In genomic region chr2:127363696-127364095, GRCm38 (mm10) we compare ENCODE assay signal across 8 mouse cellular contexts. TPM values are rescaled to one million over a fixed set of nuclear protein-coding genes. Genes with fewer than 3 reads are reported as not detected.
DNase-seq lines count a peak whose midpoint lies in the region; ATAC-seq and TF ChIP-seq lines count a peak whose summit lies in the region.

No protein-coding gene starts in this region.

- WGBS in intestine, embryonic 14.5 days: 2% methylated on average over 20 of the region's 20 CpGs
- 5% methylated on average over 20 of the region's 20 CpGs for WGBS in liver, embryonic 14.5 days (ENCODE audit: insufficient replicate concordance)

- H3K4me1 ChIP-seq in ES-Bruce4 (ENCODE audit: control insufficient read depth, insufficient read depth, low read length): no peaks in the 10 kb centered on the region
- no peaks in the 10 kb centered on the region for H3K4me1 ChIP-seq in intestine, embryonic 14.5 days (replicated peaks; ENCODE audit: control insufficient read depth, insufficient read depth, low read length)
- peaks cover 18 to 33% of the 10 kb centered on the region in 2 experiments for H3K4me1 ChIP-seq in liver, embryonic 14.5 days (replicated peaks; ENCODE audit: control insufficient read depth in 2 of 2, insufficient read depth in 2 of 2, low read length in 1 of 2)

- H3K27ac ChIP-seq in ES-Bruce4 (ENCODE audit: insufficient read depth, low read length): no peak overlapping the region
- no peak overlapping the region for H3K27ac ChIP-seq in intestine, embryonic 14.5 days (ENCODE audit: low read depth)
- H3K27ac ChIP-seq in liver, embryonic 14.5 days: no peak overlapping the region

- H3K27me3 ChIP-seq in ES-Bruce4 (ENCODE audit: control insufficient read depth, insufficient read depth, low read length, poor library complexity, severe bottlenecking): peaks cover 8% of the 10 kb centered on the region
- H3K27me3 ChIP-seq in intestine, embryonic 14.5 days (replicated peaks; ENCODE audit: control insufficient read depth, insufficient read depth, low read length): peaks cover 73% of the 10 kb centered on the region
- H3K27me3 ChIP-seq in liver, embryonic 14.5 days (ENCODE audit: control insufficient read depth, insufficient read depth, low read length): peaks cover 49% of the 10 kb centered on the region

- H3K9me3 ChIP-seq in ES-Bruce4 (replicated peaks; ENCODE audit: control insufficient read depth, insufficient read depth, low read length, poor library complexity, severe bottlenecking): no peaks in the 10 kb centered on the region
- H3K9me3 ChIP-seq in intestine, embryonic 14.5 days (ENCODE audit: control insufficient read depth, low read length): no peaks in the 10 kb centered on the region
- H3K9me3 ChIP-seq in liver, embryonic 14.5 days (ENCODE audit: control insufficient read depth, low read length): no peaks in the 10 kb centered on the region

- no peak for TF ChIP-seq CTCF in ES-Bruce4 (IDR thresholded peaks at IDR 0.05; ENCODE audit: low read depth, low read length)
- no peak; the same call in 1 of the 2 replicates for TF ChIP-seq CTCF in liver, embryonic 14.5 days (IDR thresholded peaks at IDR 0.05; ENCODE audit: low read depth)

- H3K4me2 ChIP-seq in intestine, embryonic 14.5 days (ENCODE audit: low read length): peak overlapping the region; percentile 62
- peak overlapping the region; percentile 79 for H3K4me2 ChIP-seq in liver, embryonic 14.5 days (ENCODE audit: low read depth)

- TF ChIP-seq POLR2A in ES-Bruce4 (IDR thresholded peaks at IDR 0.05; ENCODE audit: insufficient read depth, low read length): no peak

- H3K36me3 ChIP-seq in ES-Bruce4 (ENCODE audit: control insufficient read depth, insufficient read depth, low read length, poor library complexity, severe bottlenecking): no peaks in the 10 kb centered on the region
- no peaks in the 10 kb centered on the region for H3K36me3 ChIP-seq in intestine, embryonic 14.5 days (ENCODE audit: control insufficient read depth, insufficient read depth, low read length)
- H3K36me3 ChIP-seq in liver, embryonic 14.5 days (replicated peaks; ENCODE audit: control insufficient read depth, insufficient read depth, low read depth): peaks cover 20% of the 10 kb centered on the region

- peak; percentile 26 for DNase-seq in ZHBTc4 (ENCODE audit: low read depth, low spot score)
- peak; percentile 68 for DNase-seq in intestine, embryonic 14.5 days (ENCODE audit: low spot score)
- no peak for DNase-seq in liver, embryonic 14.5 days (ENCODE audit: low read depth in 3 of 3, low spot score in 3 of 3)
- DNase-seq in adrenal gland, adult 18-20 months (ENCODE audit: low spot score in 2 of 2): no peak
- no peak for DNase-seq in frontal cortex, postnatal 25 days (ENCODE audit: low spot score in 2 of 2)
- no peak for DNase-seq in lung, postnatal 4 days
- DNase-seq in adrenal gland, postnatal 25 days: no peak

- peak; percentile 30; the same call in 1 of the 2 replicates for ATAC-seq in intestine, embryonic 14.5 days (replicated peaks; ENCODE audit: low FRiP score, low TSS enrichment, low read depth)
- no peak for ATAC-seq in liver, embryonic 14.5 days (ENCODE audit: insufficient read depth)

- peak overlapping the region; percentile 30; the same call in 1 of the 2 replicates for H3K9ac ChIP-seq in ES-Bruce4 (ENCODE audit: low read depth, poor library complexity, severe bottlenecking)
- H3K9ac ChIP-seq in intestine, embryonic 14.5 days (ENCODE audit: low read length): no peak overlapping the region
- H3K9ac ChIP-seq in liver, embryonic 14.5 days (replicated peaks): peak overlapping the region; percentile 86

- peak overlapping the region; percentile 63 for H3K4me3 ChIP-seq in ES-Bruce4 (ENCODE audit: low read depth, low read length)
- H3K4me3 ChIP-seq in intestine, embryonic 14.5 days (ENCODE audit: low read depth, low read length): peak overlapping the region; percentile 33
- peak overlapping the region; percentile 77 to 79 for H3K4me3 ChIP-seq in liver, embryonic 14.5 days (ENCODE audit: insufficient read depth in 1 of 2, low read depth in 2 of 2, low read length in 2 of 2)

- TF ChIP-seq EP300 in ES-Bruce4 (IDR thresholded peaks at IDR 0.05; ENCODE audit: insufficient read depth, low read depth, low read length): no peak
- no peak for TF ChIP-seq EP300 in liver, embryonic 14.5 days (IDR thresholded peaks at IDR 0.05; ENCODE audit: low read depth)

RNA-seq across cellular contexts. Expression of gene Adra2b, which starts 0.7 kb away (rescaled TPM):
- 1.5 and 2.1 TPM in 2 replicates for polyA plus RNA-seq in ES-Bruce4 (2011; ENCODE audit: insufficient read depth, insufficient read length, low read depth, missing spikeins)
- 0.66 and 0.85 TPM in 2 replicates for polyA plus RNA-seq in intestine, embryonic 14.5 days (2014; fragmentation: Nextera tagmentation; extraction: Ambion mirVana)
- 12.4 and 13.2 TPM in 2 replicates for polyA plus RNA-seq in liver, embryonic 14.5 days (2012; rRNA removed)
- 20.0 and 24.4 TPM in 2 replicates for polyA plus RNA-seq in liver, embryonic 14.5 days (2014; fragmentation: Nextera tagmentation; extraction: Ambion mirVana)
- total RNA-seq in adrenal gland, adult 18-20 months (2021): 1 to 10 TPM; 1.1 to 1.9 TPM
- total RNA-seq in adrenal gland, postnatal 25 days (2021): 1.4 and 2.0 TPM in 2 replicates

RNA-seq across cellular contexts. Expression of gene Astl, which starts 25.3 kb away (rescaled TPM):
- polyA plus RNA-seq in ES-Bruce4 (2011; ENCODE audit: insufficient read depth, insufficient read length, low read depth, missing spikeins): not detected in 2 replicates
- polyA plus RNA-seq in intestine, embryonic 14.5 days (2014; fragmentation: Nextera tagmentation; extraction: Ambion mirVana): not detected in 2 replicates
- not detected in 2 replicates for polyA plus RNA-seq in liver, embryonic 14.5 days (2012; rRNA removed)
- not detected in 2 replicates for polyA plus RNA-seq in liver, embryonic 14.5 days (2014; fragmentation: Nextera tagmentation; extraction: Ambion mirVana)
- not detected for total RNA-seq in adrenal gland, adult 18-20 months (2021)
- not detected in 2 replicates for total RNA-seq in adrenal gland, postnatal 25 days (2021)

RNA-seq across cellular contexts. Expression of gene Dusp2, which starts 27.7 kb away (rescaled TPM):
- polyA plus RNA-seq in ES-Bruce4 (2011; ENCODE audit: insufficient read depth, insufficient read length, low read depth, missing spikeins): 0.61 and 1.9 TPM in 2 replicates
- polyA plus RNA-seq in intestine, embryonic 14.5 days (2014; fragmentation: Nextera tagmentation; extraction: Ambion mirVana): 2.5 and 4.5 TPM in 2 replicates
- 1.1 and 1.8 TPM in 2 replicates for polyA plus RNA-seq in liver, embryonic 14.5 days (2012; rRNA removed)
- polyA plus RNA-seq in liver, embryonic 14.5 days (2014; fragmentation: Nextera tagmentation; extraction: Ambion mirVana): 1.5 and 1.7 TPM in 2 replicates
- total RNA-seq in adrenal gland, adult 18-20 months (2021): 1 to 10 TPM in 1 of 2 experiments, under 1 TPM in 1; 0.66 to 2.0 TPM
- total RNA-seq in adrenal gland, postnatal 25 days (2021): 0.49 TPM in 1 of 2 replicates, not detected in the other

Comparison
In these comparisons a context has a peak if more than half of its experiments do, and no peak if none do; other contexts are left out.
1. DNase-seq: peak in ZHBTc4 (single experiment) and intestine, embryonic 14.5 days (single experiment); none in liver, embryonic 14.5 days (0 of 3), adrenal gland, adult 18-20 months (0 of 2), frontal cortex, postnatal 25 days (0 of 2), lung, postnatal 4 days (0 of 2) and adrenal gland, postnatal 25 days (single experiment).
2. Peak in every context shown above with its lines, with median percentiles within 50 percentile points of each other: H3K4me3 ChIP-seq.